Mouse (Mus musculus) embryonic facial prominence, embryonic 10.5 days (tissue): ENCODE data around the gene Eps8l3. TPM values are rescaled to one million over a fixed set of nuclear protein-coding genes. Genes with fewer than 3 reads are reported as not detected.
A peak's percentile ranks its signal among the peaks of the same experiment; 100 is the strongest.

ENCODE experiments used
- DNase-seq: peaks from one replicate; pipeline ENCODE4 v3.0.0-alpha.2; 2017; ENCODE audit warnings: low spot score
- H3K27ac ChIP-seq: fragments of 300-500 bp; sonication (generic); replicated peaks from 2 replicates; pipeline ENCODE4 v1.5.1; 2016; ENCODE audit warnings: mild to moderate bottlenecking
- H3K27me3 ChIP-seq: fragments of 300-500 bp; sonication (generic); replicated peaks from 2 replicates; pipeline ENCODE4 v1.6.1; 2016; ENCODE audit warnings: low read depth, mild to moderate bottlenecking; ENCODE audit not compliant: poor library complexity, severe bottlenecking
- H3K36me3 ChIP-seq: fragments of 300-500 bp; sonication (generic); replicated peaks from 2 replicates; pipeline ENCODE4 v1.6.1; 2016; ENCODE audit warnings: mild to moderate bottlenecking, moderate library complexity
- H3K4me1 ChIP-seq: fragments of 300-500 bp; sonication (generic); 2 replicates; pipeline ENCODE4 v1.6.1; 2016
- H3K4me3 ChIP-seq: fragments of 300-500 bp; sonication (generic); 2 replicates; pipeline ENCODE4 v1.5.1; 2016; ENCODE audit warnings: mild to moderate bottlenecking, moderate library complexity
- H3K9me3 ChIP-seq: fragments of 300-500 bp; sonication (generic); 2 replicates; pipeline ENCODE4 v1.6.1; 2016; ENCODE audit warnings: mild to moderate bottlenecking
- WGBS: fragments of 180-500 bp; shearing (Covaris S2); methylation state at CpG from one replicate; pipeline ENCODE4 v1.1.7; 2016; 5-methylcytosine and 5-hydroxymethylcytosine counted together
- polyA plus RNA-seq: library from polyadenylated mRNA; unstranded; fragments of >200 nt; fragmentation: Nextera tagmentation; extraction: Ambion mirVana; gene quantifications from 2 replicates; pipeline ENCODE4 v1.2.1, GENCODE M21; 2016

The Eps8l3 gene
- polyA plus RNA-seq, 1 experiment from 2014 or later = not detected

DNA sequence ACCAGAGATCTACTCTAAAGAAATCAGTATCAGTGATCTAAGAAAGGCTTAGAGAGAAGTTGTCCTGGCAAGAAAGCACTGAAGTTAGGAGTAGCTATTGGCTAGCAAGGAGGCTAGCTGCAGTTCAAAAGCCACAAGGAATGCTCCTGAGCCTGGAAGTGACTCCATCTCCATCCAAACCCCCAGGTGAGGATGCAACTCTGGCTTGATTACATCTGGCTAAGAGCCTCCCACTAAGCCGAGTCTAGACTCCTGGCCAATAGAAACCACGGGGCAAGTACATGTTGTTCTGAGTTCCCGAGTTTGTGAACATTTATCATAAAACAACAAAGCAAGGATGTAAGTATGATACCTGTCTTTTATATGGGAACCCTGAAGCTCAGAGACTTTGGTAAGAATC lies 33.6 kb upstream of the Eps8l3 start:
- no peak for DNase-seq
- H3K27me3 ChIP-seq = no peaks in the 10 kb centered on the region
- H3K36me3 ChIP-seq = no peaks in the 10 kb centered on the region
- no peak overlapping the region for H3K4me3 ChIP-seq
- no peak overlapping the region for H3K27ac ChIP-seq
- 88% methylated on average over 3 of the region's 3 CpGs for WGBS
- H3K4me1 ChIP-seq = peaks cover 15% of the 10 kb centered on the region
- H3K9me3 ChIP-seq = no peaks in the 10 kb centered on the region

- H3K27ac ChIP-seq = no peak overlapping the region
- WGBS = 90% methylated on average over 3 of the region's 3 CpGs
- H3K4me1 ChIP-seq = peaks cover 18% of the 10 kb centered on the region
- DNase-seq = no peak
- H3K36me3 ChIP-seq = no peaks in the 10 kb centered on the region
- no peaks in the 10 kb centered on the region for H3K27me3 ChIP-seq
- H3K4me3 ChIP-seq = no peak overlapping the region
- H3K9me3 ChIP-seq = no peaks in the 10 kb centered on the region
Measured at GRCm38 (mm10) chr3:107844001-107844400, 33.0 kb upstream of the Eps8l3 start.

- Histone ChIP-seq H3K9me3 (no peaks in the 10 kb centered on the region), H3K27me3 (no peaks in the 10 kb centered on the region), H3K4me3 (no peak overlapping the region), H3K27ac (no peak overlapping the region), H3K36me3 (no peaks in the 10 kb centered on the region), H3K4me1 (peaks cover 23% of the 10 kb centered on the region)
- DNase-seq = no peak
- WGBS = 88% methylated on average over 2 of the region's 2 CpGs
Measured at GRCm38 (mm10) chr3:107844499-107844898, 32.5 kb upstream of the Eps8l3 start.

GRCm38 (mm10) chr3:107846175-107846574 lies 30.9 kb upstream of the Eps8l3 start:
- Histone ChIP-seq H3K36me3 (no peaks in the 10 kb centered on the region), H3K4me1 (peaks cover 33% of the 10 kb centered on the region), H3K9me3 (no peaks in the 10 kb centered on the region), H3K27ac (no peak overlapping the region), H3K4me3 (no peak overlapping the region), H3K27me3 (no peaks in the 10 kb centered on the region)
- 82% methylated on average over 1 of the region's 1 CpGs for WGBS
- DNase-seq = no peak

DNA sequence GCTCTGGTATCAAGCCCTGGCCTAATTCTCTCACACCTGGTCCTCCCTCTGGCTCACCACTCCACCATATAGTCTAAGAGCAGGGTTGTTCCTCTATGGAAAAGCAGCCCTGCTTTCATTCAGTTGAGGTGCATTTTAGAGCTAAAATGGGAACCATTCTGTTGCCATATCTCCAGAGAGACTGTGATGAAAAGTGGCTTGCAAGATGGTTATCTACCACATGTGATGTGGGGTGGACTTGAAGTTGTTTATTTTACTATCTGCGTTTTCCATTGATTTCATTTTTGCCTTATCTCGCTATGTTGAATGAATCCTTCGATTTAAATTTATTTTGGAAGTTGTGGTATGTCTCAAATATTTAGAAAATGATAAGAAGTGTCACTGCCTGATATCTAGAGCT lies 30.2 kb upstream of the Eps8l3 start:
- peaks cover 30% of the 10 kb centered on the region for H3K4me1 ChIP-seq
- DNase-seq = no peak
- no peaks in the 10 kb centered on the region for H3K36me3 ChIP-seq
- H3K27ac ChIP-seq = no peak overlapping the region
- no peak overlapping the region for H3K4me3 ChIP-seq
- H3K27me3 ChIP-seq = no peaks in the 10 kb centered on the region
- no peaks in the 10 kb centered on the region for H3K9me3 ChIP-seq
- WGBS = 78% methylated on average over 3 of the region's 3 CpGs

DNA sequence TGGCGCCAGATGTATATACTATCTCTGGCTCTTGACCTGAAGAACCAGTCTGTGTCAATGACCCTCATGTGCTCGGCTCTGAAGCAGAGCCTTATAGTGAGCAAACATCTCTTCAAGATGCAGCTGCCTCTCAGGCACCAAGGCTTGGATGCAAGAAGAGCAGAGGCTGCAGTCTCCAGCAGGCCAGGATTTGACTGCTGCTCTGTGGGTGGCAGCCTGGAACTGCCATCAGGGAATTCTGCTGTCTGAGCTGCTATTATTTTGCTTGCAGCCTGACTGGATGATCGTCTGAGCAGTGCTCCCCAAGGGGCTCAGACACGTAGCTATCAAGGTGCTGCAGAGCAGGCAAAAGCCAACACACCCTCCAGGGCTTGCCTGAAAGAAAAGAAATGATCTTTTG lies 28.9 kb upstream of the Eps8l3 start:
- H3K9me3 ChIP-seq = no peaks in the 10 kb centered on the region
- H3K4me1 ChIP-seq = peaks cover 30% of the 10 kb centered on the region
- H3K27me3 ChIP-seq = no peaks in the 10 kb centered on the region
- no peaks in the 10 kb centered on the region for H3K36me3 ChIP-seq
- DNase-seq = no peak
- no peak overlapping the region for H3K4me3 ChIP-seq
- H3K27ac ChIP-seq = peak overlapping the region; percentile 27; the same call in 1 of the 2 replicates
- WGBS = 34% methylated on average over 4 of the region's 4 CpGs

GRCm38 (mm10) chr3:107849000-107849692 lies 27.9 kb upstream of the Eps8l3 start:
- H3K9me3 ChIP-seq = no peaks in the 10 kb centered on the region

GRCm38 (mm10) chr3:107849693-107850031 lies 27.4 kb upstream of the Eps8l3 start:
- H3K36me3 ChIP-seq = no peaks in the 10 kb centered on the region
- DNase-seq = no peak
- H3K27me3 ChIP-seq = no peaks in the 10 kb centered on the region
- peaks cover 32% of the 10 kb centered on the region for H3K4me1 ChIP-seq
- 66% methylated on average over 2 of the region's 2 CpGs for WGBS
- no peak overlapping the region for H3K27ac ChIP-seq
- H3K4me3 ChIP-seq = no peak overlapping the region
- no peaks in the 10 kb centered on the region for H3K9me3 ChIP-seq

More at GRCm38 (mm10) chr3:107849000-107849692, 27.9 kb upstream of the Eps8l3 start:
- no peaks in the 10 kb centered on the region for H3K36me3 ChIP-seq
- H3K27ac ChIP-seq = no peak overlapping the region
- DNase-seq = no peak
- H3K4me1 ChIP-seq = peaks cover 30% of the 10 kb centered on the region
- 80% methylated on average over 6 of the region's 6 CpGs for WGBS
- H3K4me3 ChIP-seq = no peak overlapping the region
- no peaks in the 10 kb centered on the region for H3K27me3 ChIP-seq

DNA sequence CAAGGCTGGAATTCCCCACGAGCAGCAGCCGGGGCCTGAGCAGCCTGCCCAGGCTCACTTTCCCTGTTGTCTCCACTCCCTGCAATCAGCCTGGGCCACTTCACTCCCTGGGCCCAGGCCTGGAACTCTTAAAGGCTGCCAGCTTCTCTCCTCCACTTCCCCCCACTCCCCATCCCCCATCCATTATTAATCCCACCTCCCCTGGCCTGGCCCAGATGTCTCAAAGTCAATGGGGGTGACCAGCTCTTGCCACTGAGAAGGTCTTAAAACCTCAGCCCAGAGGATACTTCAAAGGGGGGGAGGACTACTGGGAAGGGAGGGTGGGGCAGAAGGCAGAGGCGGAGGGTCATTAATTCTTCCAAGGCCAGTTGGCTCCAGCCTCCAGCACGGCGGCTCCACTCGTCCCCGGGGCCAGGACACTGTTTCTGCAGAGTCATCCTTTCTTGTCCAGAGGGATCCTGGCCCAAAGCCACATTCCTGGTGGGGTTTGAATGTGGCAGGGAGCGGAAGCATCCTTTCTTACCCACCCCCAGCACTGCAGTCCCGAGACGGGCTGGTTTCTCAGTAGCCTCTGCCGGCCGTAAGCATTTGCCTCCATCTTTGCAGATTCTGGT lies 26.5 kb upstream of the Eps8l3 start:
- WGBS = 22% methylated on average over 12 of the region's 12 CpGs
- Histone ChIP-seq H3K4me3 (peak overlapping the region; percentile 37), H3K27ac (peak overlapping the region; percentile 77), H3K36me3 (no peaks in the 10 kb centered on the region), H3K9me3 (no peaks in the 10 kb centered on the region), H3K4me1 (peaks cover 38% of the 10 kb centered on the region), H3K27me3 (no peaks in the 10 kb centered on the region)
- DNase-seq = peak; percentile 56

GRCm38 (mm10) chr3:107852786-107853185 lies 24.2 kb upstream of the Eps8l3 start:
- 69% methylated on average over 7 of the region's 7 CpGs for WGBS
- H3K27ac ChIP-seq = peak overlapping the region; percentile 32; the same call in 1 of the 2 replicates
- peaks cover 40% of the 10 kb centered on the region for H3K4me1 ChIP-seq
- no peaks in the 10 kb centered on the region for H3K27me3 ChIP-seq
- H3K9me3 ChIP-seq = no peaks in the 10 kb centered on the region
- H3K4me3 ChIP-seq = no peak overlapping the region
- DNase-seq = no peak
- no peaks in the 10 kb centered on the region for H3K36me3 ChIP-seq

GRCm38 (mm10) chr3:107853232-107854181 lies 23.5 kb upstream of the Eps8l3 start:
- no peaks in the 10 kb centered on the region for H3K36me3 ChIP-seq
- H3K4me1 ChIP-seq = peaks cover 38% of the 10 kb centered on the region
- no peak for DNase-seq
- H3K27me3 ChIP-seq = no peaks in the 10 kb centered on the region
- H3K9me3 ChIP-seq = no peaks in the 10 kb centered on the region
- peak overlapping the region; percentile 32; the same call in 1 of the 2 replicates for H3K27ac ChIP-seq
- WGBS = 88% methylated on average over 17 of the region's 17 CpGs
- no peak overlapping the region for H3K4me3 ChIP-seq

- H3K27ac ChIP-seq = peak overlapping the region; percentile 63
- WGBS = 50% methylated on average over 13 of the region's 13 CpGs
- DNase-seq = peak; percentile 54
- H3K4me1 ChIP-seq = peaks cover 24% of the 10 kb centered on the region
- no peaks in the 10 kb centered on the region for H3K27me3 ChIP-seq
- no peaks in the 10 kb centered on the region for H3K9me3 ChIP-seq
- H3K4me3 ChIP-seq = no peak overlapping the region
- H3K36me3 ChIP-seq = no peaks in the 10 kb centered on the region
Measured at GRCm38 (mm10) chr3:107855368-107855767, 21.7 kb upstream of the Eps8l3 start.
